Mouse (Mus musculus) adrenal gland, adult 18-20 months (tissue): ENCODE results near the gene Nlrc4. TPM values are rescaled to one million over a fixed set of nuclear protein-coding genes. Genes with fewer than 3 reads are reported as not detected.
A peak's percentile ranks its signal among the peaks of the same experiment; 100 is the strongest.

Experiments
- DNase-seq, 2 experiments: peaks; one replicate each; pipeline ENCODE4 v3.0.0; 2021 to 2022; ENCODE audit warnings: low spot score in 2 of 2
- total RNA-seq, 2 experiments: library from RNA; stranded (reverse); gene quantifications; 1 replicate in 1 of 2; 2 replicates in 1 of 2; pipeline ENCODE4 v1.2.3; 2021

Gene Nlrc4
- total RNA-seq, 2 experiments from 2014 or later = 0.36 to 0.58 TPM

DNA sequence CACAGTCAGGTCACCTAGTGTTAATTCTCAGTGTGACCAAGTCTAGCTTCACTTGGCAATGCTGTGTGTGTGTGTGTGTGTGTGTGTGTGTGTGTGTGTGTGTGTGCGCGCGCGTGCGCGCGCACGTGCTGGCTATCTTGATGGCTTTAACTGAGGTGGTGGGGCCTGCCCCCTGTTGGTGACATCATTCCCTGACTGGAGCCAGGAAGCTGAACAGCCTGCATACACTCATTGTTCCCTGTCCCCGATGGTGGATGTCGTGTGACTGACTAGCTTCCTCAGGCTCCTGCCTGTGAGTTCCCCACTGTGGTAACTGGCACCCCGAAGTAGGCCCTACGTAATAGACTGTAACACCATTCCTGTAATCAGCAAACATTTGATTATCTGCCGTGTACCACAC, 27.5 kb downstream of the Nlrc4 start:
- no peak for DNase-seq

DNA sequence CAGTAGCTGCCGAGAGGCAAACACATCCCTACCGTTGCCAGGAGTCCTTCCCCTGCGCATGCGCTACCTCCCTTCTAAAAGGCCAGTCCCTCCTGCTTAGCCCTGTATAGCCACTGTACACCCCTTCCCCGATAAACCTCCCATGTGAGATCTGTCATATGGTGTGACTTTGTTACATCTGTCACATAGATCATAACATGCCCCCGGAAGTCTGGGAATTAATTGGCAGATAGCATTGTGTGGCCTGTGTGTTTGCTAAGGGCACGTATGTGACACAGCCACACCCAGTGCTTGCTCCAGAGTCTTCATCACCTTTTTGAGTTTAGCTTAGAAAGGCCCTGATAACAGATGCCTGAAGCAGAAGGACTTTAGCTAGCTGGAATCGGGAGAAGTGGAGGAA, 28.9 kb downstream of the Nlrc4 start:
- DNase-seq = no peak

DNA sequence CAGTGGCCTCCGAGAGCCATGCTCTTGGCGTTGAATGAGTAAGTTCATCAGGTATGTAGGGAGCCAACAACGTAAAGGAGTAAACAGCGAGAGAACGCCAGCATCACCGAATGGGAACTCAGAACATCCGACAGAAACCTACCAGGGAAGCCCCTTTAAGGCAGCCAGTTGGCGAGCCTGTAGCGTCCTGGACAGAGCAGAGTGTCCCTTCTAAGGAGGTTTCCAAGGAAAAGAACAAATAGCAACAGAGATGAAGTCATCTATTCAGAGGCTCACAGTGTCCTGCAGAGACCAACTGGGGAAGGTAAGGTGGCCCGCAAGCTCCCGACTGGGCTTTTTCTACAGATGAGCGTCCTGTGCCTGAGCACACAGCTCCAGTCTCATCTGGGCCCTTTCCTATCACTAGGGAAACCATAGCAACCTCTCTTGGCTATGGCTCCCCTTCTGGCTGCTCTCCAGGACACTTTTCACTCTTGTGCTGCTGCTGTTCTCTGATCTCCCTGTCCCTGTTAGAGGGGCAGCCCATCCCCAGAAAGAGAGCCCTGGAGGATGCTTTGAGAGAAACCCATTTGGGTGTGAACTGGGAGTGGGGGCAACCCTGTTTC, 34.4 kb downstream of the Nlrc4 start:
- no peak for DNase-seq

DNA sequence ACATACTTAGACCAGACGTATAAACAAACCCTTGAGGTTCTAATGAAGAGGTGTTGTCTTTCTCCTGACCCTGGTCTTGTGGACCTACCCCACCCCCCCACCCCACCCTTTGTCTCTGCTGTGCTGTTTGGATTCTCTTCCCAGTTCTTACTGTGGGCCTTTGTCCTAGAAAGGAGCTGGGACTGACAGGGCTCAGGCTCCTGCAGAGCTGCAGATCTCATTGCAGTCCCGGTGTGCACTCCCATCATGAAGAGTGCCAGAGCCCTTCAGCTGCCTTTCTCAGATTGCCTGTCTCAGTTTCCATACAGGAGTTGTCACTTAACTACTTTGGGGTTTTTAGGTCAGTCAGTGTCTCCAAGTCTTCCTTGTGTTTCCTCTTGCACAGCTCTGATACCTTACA, 38.3 kb downstream of the Nlrc4 start:
- no peak for DNase-seq

DNA sequence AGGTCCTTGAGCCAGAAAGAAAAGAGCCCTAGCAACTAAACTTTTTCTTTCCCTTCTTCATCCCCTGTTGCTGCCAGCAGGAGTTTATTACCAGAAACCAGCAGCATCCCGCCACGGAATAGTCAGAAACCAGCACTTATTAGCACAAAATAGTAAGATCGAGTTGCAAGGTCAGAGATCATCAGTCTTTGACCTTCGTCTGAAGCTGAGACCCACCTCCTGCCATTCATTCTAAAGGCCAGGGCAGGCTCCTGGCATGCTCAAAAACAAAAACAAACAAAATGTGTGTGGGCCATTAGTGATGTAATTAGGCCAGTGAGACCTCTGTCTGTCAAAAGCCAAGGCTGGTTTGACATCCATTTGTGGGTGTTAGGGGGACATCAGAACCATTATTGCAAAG, 40.8 kb downstream of the Nlrc4 start:
- no peak for DNase-seq

DNA sequence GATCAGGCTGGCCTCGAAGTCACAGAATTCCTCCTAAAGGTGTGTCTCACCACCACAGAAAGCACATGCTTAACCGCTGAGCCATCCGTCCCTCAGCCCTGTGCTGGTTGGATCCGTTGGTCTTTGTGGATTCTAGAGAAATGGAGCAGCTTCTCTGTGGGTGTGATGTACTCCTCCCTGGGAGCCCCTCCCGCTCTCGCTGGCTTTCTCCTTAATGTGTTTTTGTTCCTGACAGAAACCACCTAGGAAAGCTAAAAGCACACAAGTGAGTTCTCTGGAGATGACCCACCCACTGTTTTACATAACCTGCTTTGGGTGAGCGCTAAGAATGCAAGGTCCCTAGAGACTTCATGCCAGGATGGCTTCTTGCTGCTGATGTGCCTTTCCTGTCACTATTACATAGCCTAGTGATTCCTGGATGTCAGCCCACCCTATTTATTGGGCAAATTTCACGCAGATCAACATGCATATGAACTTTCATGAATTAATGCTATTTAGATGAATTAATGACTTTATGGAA, 42.0 kb downstream of the Nlrc4 start:
- no peak for DNase-seq

DNA sequence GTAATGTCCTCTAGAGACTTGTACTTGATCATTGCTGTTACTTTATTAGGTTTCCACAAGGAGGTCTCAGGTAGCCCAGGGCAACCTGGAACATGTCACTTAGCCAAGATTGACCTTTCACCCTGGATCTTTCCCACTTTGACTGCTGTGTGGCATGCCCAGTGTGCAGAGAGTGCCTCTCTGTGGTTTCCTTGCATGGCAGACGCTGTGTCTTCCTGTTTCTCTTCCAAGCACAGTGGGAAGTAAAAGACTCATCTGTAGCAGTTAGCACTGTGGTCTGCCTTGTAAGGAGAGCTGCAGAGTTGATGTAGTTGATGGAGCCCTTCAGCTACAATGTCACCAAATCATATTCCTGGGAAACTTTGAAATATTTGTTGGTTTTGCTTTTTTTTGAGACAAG, 44.3 kb downstream of the Nlrc4 start:
- no peak for DNase-seq

DNA sequence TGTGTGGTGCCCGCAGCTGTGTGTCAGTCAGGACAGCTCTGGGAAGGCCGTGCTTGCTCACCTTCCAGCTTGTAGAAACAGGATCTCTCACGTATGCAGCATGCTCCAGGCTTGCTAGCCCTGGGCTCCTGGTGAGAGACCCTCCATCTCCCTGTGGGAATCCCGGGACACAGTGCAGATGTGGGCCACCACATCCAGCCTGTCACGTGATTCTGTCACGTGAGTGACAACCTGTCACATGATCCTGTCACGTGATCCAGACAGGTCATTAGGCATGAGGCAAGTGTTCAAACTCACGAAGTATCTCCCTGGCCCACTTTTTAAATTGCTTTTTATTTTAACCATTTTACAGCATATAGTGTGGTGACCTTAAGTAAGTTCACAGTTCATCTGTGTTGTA, 45.6 kb downstream of the Nlrc4 start:
- DNase-seq = no peak

DNA sequence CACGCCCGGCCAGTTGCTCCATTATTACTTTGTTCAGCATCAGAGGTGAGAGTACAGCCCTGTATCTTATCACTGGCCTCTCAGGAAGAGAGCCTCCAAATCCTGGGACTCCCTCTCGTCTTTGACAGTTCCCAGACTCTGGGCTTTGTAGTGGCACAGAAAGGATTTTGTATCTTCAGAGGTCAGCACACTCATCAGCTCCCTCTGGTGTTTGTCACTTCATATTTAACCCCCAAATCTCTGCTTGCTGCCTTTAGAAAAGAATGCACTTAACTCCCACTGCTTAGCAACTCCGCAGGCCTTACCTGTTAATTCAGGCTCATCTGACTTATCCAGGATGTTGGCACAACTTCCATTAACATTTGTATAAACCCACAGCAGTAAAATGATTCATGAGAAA, 49.2 kb downstream of the Nlrc4 start:
- no peak for DNase-seq

DNA sequence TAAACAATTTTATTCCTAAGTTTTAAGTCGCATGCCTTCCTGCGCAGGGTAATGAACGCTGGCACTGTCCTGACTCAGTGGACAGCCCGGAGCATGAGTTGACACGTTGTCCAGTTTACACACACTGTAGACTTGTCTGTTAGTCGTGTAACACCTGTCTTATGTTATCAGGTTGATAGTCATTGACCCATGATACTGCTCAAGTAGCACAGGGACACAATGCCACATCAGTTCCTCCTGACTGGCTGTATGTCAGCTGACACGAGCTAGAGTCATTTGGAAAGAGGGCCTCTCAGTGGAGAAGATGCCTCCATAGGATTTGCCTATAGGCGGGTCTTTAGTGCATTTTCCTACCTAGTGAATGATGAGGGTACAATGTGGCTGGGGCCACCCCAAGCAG, 52.5 kb downstream of the Nlrc4 start:
- DNase-seq = no peak

DNA sequence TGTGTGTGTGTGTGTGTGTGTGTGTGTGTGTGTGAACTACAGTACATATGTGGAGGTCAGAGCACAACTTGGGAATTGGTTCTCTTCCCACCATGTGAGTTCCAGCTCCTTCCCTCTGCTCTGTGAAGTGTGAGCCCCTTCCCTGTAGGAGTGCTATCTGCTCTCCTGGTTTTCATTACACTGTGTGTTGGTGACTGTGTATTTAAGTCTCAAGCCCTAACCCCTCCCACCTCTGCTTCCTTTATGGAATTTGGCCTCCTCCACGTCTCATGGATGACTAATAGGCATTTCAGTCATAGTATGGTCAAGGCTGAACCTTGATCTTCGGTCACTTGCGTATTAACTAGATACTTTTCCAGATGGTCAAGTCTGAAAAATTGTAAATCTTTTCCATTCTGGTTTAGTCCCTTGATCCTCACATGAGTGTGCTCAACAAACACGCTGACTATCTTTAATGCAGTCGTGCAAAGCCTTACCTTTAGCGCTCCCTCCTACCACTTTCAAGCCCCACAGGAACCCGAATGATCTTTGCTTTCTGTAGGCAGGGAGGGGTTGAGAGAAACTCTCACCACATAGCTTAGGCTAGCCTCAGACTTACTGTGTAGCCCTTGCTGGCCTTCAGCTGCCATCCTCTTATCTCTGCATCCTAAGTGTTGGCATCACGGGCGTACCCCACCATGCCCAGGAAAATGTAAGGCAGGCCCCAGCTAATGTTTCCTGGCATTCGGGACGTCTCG, 56.3 kb downstream of the Nlrc4 start:
- DNase-seq = peak in 1 of 2 experiments; percentile 13

DNA sequence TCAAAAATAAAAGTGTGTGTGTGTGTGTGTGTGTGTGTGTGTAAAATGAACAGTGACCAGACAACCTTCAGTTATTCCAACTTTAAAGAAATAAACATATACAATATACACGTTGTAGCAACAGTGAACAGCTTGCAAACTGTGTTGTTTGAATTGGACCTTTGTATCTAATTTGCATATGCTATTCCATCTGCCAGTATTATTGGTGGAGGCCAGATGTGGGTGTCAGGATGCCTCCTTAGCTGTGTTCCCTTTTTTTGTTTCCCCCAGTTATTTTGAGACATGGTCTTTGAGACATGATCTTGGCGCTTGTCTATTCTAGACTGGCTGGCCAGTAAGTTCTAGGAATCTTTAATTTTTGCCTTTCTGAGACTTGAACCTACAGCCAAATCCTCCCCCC, 61.8 kb downstream of the Nlrc4 start:
- no peak for DNase-seq

DNA sequence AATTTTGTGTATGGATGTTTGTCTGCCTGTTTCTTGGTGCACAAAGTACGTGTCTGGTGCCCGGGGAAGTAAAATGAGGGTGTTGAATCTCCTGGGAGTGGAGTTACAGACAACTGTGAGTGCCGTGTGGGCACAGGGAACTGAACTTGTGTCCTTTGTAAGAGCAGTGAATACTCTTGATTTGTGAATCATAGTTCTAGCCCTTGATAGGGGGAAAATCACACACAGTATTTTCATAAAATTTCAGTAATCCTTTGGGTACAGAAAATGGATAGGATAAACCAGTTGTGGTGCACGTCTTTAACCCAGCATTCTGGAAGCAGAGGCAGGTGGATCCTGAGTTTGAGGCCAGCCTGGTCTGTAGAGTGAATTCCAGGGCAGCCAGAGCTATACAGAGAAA, 62.2 kb downstream of the Nlrc4 start:
- DNase-seq = no peak

DNA sequence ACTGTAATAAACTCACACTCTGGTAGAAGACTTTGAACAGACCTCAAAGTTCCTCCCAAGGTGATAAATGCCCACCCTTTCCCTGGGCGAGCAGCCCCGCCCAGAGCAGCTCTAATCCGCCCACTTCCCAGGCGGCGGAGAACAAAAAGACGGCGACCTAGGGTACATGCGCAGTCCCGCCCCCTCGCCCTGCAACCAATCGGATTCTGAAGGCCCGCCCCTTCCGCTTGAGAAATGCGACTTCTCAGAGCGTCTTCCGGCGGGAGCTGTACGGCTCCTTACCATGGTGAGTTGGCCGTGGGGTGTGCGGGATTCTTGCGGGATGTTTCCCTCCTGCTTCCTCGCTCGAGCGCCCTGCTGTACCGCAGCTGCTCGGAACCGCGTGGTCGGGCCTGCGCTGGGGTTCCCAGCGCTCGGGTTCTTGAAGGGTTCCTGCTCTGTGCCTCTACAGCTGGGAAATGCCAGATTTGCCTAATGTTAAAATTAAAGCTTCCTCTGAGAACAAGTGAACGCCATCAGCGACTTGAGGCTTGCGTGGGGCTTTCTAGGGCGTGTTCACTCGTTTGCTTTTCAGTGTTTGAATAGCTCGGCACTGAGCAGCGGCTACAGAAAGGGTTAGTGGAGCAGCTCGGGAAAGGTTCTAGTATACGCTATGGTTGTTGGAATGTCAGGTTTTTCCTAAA, 63.4 kb downstream of the Nlrc4 start, which contains the start of gene Slc30a6:
Slc30a6 (plus strand) TSS at position 226 of the 683 bp plus-strand sequence.
- peak; percentile 93 to 94 for DNase-seq

DNA sequence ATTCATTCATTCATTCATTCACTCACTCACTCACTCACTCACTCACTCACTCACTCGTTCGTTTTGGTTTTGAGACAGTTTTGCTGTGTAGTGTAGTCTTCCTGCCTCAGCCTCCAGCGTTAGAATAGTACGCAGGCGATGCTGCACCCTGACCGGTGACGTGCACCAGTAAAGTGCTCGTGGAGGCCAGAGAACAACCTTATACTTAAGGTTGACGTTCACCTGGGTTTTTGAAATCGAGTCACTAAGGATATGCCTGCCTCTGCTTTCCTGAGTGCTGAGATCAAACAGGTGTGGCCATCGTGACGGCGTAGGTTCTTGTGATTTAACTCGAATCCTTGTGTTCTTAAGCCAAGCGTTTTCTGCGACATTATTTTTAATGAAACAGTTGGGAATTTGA, 64.1 kb downstream of the Nlrc4 start:
- DNase-seq = no peak

DNA sequence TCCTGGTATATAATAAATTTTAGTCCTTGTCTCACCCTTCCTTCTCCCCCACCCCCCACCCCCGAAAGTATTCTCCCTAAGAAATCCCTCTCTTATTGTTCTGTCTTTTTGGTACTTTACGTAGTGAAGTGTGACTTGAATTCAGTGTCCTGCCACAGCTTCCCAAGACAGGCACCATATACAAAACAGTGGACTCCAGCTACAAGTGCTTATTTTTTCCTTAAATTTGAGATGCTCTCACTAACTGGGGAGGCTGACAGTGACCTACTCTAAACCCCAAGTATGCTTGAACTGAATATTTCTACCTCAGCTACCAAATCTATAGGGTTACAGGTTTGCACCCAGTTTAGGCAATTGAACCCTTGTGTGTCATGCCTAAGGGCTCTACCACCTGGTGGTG, 64.6 kb downstream of the Nlrc4 start:
- no peak for DNase-seq

DNA sequence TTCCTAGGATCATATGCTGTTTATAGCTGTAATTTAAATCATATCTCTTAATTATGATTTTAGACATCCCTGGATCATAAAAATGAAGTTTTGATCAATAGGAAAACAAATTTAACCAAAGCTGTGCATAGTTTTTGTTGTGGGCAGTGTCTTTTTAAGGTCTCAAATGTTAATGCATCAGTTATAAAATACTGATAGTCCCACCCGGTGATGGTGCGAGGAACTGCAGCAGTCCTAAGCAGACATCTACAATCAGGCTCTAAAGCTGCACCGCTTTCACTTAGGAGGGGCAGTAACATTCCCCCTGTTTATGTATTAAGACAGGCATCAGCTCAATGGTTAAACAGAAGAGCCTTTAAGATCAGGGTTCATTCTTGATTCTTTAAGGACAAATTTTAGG, 69.1 kb downstream of the Nlrc4 start:
- DNase-seq = no peak

DNA sequence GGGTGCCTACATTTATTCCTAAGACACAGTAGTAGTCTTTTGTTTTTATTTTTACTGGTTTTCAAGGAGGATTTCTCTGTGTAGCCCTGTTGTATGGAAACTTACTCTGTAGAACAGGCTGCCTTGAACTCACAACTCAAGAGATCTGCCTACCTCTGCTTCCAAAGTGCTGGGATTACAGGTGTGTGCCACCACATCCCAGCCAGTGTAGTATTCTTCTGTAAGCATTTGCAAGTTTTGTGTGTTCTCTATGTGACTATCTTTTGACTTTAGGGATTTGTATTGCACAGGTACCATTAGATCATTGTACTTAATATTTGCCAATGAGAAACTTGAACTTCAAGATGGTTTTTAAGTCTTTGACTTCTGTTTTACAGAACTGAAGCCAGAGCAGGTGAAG, 72.3 kb downstream of the Nlrc4 start:
- DNase-seq = no peak

DNA sequence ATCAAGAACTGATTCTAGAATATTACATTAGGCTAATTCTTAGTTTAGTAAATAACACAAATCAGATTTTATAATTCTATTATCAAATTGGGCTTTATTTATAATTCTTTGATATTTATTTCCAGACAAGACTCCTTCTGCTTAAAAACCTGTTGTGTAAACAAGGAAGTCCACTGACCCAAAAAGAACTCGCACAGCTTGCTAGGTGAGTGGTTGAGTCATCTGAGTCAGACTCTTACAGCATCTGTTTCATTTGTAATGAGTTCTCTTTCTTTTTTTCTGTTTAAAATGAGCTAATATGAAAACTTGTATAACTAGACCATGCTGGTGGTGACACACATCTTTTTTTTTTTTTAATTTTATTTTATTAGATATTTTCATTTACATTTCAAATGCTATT, 82.0 kb downstream of the Nlrc4 start:
- no peak for DNase-seq
